Mouse (Mus musculus): ENCODE results near the gene Foxj1. TPM values are rescaled to one million over a fixed set of nuclear protein-coding genes. Genes with fewer than 3 reads are reported as not detected.

Gene Foxj1
- total and polyA plus RNA-seq, 2 experiments from 2014 or later: 12.1 to 37.5 TPM

DNA sequence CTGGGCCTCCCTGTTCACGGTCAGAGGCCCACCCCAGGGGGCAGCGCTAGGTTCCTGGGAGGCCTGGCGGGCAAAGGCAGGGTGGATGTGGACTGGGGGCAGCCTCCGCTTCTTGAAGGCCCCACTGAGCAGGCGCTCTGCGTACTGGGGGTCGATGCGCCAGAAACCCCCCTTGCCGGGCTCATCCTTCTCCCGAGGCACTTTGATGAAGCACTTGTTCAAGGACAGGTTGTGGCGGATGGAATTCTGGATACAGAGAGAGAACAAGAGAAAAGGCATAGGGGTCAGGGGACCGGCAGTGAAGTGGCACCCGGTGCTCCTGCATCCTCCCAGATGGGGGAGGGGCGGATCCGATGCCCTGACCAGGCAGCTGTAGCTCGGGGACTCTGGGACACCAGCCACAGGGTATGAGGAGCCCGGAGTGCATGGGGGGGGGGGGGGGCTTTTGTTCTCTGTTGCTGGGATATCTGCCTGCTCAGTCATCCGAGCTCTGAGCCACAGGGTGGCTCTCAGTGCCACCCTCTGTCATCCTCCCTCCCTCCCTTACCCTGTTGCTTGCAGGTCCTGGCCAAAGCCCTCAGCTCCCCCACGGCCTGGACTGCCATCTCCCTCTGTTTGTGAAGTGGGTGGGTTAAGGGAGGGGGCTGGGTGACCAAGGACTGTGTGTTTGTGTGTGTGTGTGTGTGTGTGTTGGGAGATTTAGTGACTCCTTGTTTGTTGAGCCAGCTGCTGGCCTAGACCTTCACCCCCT, 2.8 kb downstream of the Foxj1 start:
- Histone ChIP-seq H3K9ac (replicated peaks; ENCODE audit: low read length, poor library complexity, severe bottlenecking) (no peak overlapping the region), H3K27ac (ENCODE audit: low read depth, low read length) (peak overlapping the region; percentile 43; the same call in 1 of the 2 replicates), H3K36me3 (ENCODE audit: insufficient read depth, low read length) (no peaks in the 10 kb centered on the region), H3K27me3 (ENCODE audit: insufficient read depth, low read length) (peaks cover 14% of the 10 kb centered on the region), H3K4me2 (ENCODE audit: low read depth, low read length, poor library complexity, severe bottlenecking) (peak overlapping the region; percentile 22), H3K4me1 (ENCODE audit: insufficient read depth, low read length) (peaks cover 6% of the 10 kb centered on the region; the same call in 1 of the 2 replicates), H3K4me3 (ENCODE audit: low read depth, low read length) (no peak overlapping the region), H3K9me3 (ENCODE audit: low read length) (no peaks in the 10 kb centered on the region)
- DNase-seq (ENCODE audit: low spot score) (peak; percentile 65), ATAC-seq (ENCODE audit: low FRiP score) (0 out of 2 replicates have a peak, but pooled peaks have one; percentile 22)
- WGBS: 21% methylated on average over 18 of the region's 19 CpGs
- no peak for TF ChIP-seq CTCF (IDR thresholded peaks at IDR 0.05)

DNA sequence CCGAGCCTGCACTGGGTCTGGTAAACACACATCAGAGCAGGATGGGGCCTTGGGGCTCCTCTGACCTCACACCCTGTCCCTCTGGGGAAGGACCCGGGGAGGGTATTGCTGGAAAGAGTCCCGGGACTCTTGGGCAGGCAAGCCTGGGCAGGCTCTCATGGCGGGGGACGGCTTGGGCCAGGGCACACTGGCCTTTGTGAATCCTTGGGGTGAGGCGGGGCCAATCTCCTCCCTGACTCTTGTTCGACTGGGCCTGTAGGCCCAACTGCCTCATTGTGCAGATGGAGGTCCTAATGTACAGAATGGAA, 5.0 kb downstream of the Foxj1 start:
- TF ChIP-seq CTCF (IDR thresholded peaks at IDR 0.05): no peak
- Histone ChIP-seq H3K36me3 (ENCODE audit: insufficient read depth, low read length) (no peaks in the 10 kb centered on the region), H3K4me2 (ENCODE audit: low read depth, low read length, poor library complexity, severe bottlenecking) (no peak overlapping the region), H3K27me3 (ENCODE audit: insufficient read depth, low read length) (peaks cover 14% of the 10 kb centered on the region), H3K9me3 (ENCODE audit: low read length) (no peaks in the 10 kb centered on the region), H3K4me1 (ENCODE audit: insufficient read depth, low read length) (peaks cover 6% of the 10 kb centered on the region; the same call in 1 of the 2 replicates), H3K27ac (ENCODE audit: low read depth, low read length) (peak overlapping the region; percentile 59; the same call in 1 of the 2 replicates), H3K4me3 (ENCODE audit: low read depth, low read length) (no peak overlapping the region), H3K9ac (replicated peaks; ENCODE audit: low read length, poor library complexity, severe bottlenecking) (no peak overlapping the region)
- ATAC-seq (ENCODE audit: low FRiP score): no peak; the same call in 1 of the 2 replicates
- DNase-seq (ENCODE audit: low spot score): no peak
- WGBS: 61% methylated on average over 7 of the region's 7 CpGs

DNA sequence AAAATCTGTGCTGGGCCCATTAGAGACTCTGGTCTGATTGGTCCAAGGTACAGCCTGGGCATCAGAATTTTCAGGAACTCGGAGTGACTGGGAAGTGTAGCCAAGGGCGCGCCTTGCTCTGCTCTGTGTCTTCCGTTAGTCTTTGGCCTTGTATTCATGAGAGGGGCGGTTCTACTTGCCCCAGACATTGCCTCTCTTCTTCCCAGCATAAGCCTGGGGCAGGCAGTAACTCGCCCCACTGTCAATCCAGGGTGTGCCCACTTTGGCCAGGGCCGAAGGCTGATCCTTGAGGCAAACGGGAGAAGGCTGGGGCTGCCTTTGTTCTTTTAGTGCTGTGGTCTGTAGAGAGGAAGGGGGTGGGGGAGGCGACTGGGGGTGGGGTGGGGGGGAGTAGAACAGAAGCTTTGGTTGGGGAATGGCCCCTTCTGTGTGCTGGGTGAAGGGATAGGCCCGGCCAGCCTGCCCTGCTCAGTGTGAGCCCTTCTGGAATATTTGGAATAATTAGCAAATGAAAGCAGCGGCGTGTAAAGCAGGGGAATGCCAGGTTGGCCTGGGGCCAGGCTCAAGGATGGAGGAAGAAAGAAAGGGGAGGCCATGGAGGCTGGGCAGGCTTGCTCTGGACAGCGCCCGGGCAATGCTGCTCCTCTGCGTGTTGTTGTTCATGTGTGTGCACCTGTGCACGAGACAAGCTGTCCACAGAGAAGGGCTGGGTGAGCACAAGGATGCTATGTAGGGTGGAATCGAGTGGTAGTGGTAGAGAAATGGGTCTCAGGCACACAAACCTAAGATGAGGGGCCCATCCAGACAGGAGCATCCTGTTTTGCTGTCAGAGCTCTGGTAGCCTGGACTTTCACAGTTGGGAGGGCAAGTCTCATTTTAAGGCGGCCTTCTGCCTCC, 5.6 kb downstream of the Foxj1 start:
- DNase-seq (ENCODE audit: low spot score) (peak; percentile 77), ATAC-seq (ENCODE audit: low FRiP score) (peak; percentile 41)
- no peak overlapping the region for H3K4me3 ChIP-seq (ENCODE audit: low read depth, low read length)
- H3K4me2 ChIP-seq (ENCODE audit: low read depth, low read length, poor library complexity, severe bottlenecking): no peak overlapping the region
- peak overlapping the region; percentile 59 for H3K27ac ChIP-seq (ENCODE audit: low read depth, low read length)
- H3K9ac ChIP-seq (replicated peaks; ENCODE audit: low read length, poor library complexity, severe bottlenecking): no peak overlapping the region
- peaks cover 10% of the 10 kb centered on the region for H3K27me3 ChIP-seq (ENCODE audit: insufficient read depth, low read length)
- H3K36me3 ChIP-seq (ENCODE audit: insufficient read depth, low read length): no peaks in the 10 kb centered on the region
- TF ChIP-seq CTCF (IDR thresholded peaks at IDR 0.05): no peak
- 0 out of 2 replicates have a peak, but pooled peaks cover 4% of the 10 kb centered on the region for H3K4me1 ChIP-seq (ENCODE audit: insufficient read depth, low read length)
- H3K9me3 ChIP-seq (ENCODE audit: low read length): no peaks in the 10 kb centered on the region
- 35% methylated on average over 18 of the region's 18 CpGs for WGBS

DNA sequence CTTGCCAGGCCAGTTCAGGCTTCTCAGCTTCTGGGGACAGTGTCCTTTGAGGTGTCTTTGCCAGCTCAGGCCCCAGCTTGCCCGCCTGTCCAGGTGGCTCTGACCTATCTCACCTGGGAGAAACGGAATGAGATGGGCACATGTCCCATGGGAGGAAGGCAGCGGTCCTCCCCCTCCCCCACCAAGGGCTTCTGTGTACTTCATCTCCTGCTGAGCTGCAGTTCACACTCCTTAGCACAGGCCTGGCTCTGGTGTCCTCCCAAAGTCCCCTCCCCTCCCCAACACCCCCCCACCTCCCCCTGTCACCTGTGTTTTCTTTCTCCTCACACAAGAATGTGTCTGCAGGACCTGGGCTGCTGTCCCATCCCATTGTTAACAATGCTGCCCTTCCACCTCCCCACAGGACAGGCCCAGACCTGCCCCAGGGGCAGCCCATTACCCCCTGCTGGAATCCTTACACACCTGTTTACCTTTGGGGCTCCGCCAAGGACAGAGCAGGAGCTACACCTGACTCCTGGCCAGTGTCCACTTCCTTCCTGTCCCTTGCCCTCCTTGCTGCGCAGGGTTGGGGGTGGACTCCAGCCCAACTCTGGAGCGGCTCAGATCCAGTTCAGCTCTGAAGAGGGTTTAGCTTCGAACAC, 8.1 kb downstream of the Foxj1 start:
- TF ChIP-seq CTCF (IDR thresholded peaks at IDR 0.05): no peak
- WGBS: 75% methylated on average over 7 of the region's 7 CpGs
- no peak for ATAC-seq (ENCODE audit: low FRiP score)

DNA sequence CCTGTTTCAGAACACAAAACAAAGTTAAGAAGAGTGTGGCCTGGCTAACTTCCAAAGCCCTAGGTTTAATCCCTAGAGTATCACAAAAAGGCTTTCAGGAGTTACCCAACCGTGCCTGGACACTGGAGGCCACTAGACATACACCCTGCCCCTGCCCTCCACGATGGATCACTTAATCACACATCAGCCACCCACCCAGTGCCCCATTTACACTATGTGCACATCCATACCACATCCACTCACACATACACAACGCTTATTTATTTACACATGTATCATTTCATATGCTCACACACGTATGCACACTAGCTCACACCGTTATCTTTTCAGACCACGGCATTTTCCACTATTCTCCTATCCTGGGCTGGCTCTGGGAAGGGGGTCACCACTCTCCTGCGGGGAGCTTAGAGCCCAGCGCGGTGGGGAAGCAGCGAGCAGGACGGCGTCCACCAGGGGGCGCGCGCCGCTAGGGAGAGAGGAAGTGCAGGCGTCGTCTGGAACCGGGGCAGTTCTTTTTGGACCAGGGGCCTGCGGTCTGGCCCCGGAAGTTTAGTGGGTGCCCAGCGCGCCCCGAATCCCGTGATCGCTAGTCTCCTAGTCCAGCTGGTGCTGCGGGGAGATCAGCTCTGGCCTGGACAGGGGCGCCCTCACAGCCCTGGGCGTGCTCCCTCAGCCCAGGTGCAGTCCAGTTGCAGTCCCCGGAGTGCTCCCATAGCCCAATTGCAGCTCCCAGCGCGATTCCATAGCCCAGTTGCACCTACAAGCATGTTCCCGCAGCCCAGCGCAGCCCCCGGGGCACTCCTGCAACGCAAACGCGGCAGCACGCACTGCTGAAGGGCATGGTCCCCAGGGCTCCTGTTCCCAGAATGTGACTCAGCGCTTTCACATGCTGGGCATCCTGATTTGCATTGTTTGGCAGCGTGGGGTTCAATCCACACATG, 16.2 kb downstream of the Foxj1 start:
- Histone ChIP-seq H3K27ac (ENCODE audit: low read depth, low read length) (no peak overlapping the region), H3K4me3 (ENCODE audit: low read depth, low read length) (peak overlapping the region; percentile 29), H3K9me3 (ENCODE audit: low read length) (no peaks in the 10 kb centered on the region), H3K9ac (replicated peaks; ENCODE audit: low read length, poor library complexity, severe bottlenecking) (no peak overlapping the region; the same call in 1 of the 2 replicates), H3K36me3 (ENCODE audit: insufficient read depth, low read length) (no peaks in the 10 kb centered on the region), H3K27me3 (ENCODE audit: insufficient read depth, low read length) (no peaks in the 10 kb centered on the region), H3K4me2 (ENCODE audit: low read depth, low read length, poor library complexity, severe bottlenecking) (peak overlapping the region; percentile 68), H3K4me1 (ENCODE audit: insufficient read depth, low read length) (no peaks in the 10 kb centered on the region)
- DNase-seq (ENCODE audit: low spot score): peak; percentile 71
- WGBS: 1% methylated on average over 40 of the region's 41 CpGs
- ATAC-seq (ENCODE audit: low FRiP score): peak; percentile 72
- peak; percentile 96 for TF ChIP-seq CTCF (IDR thresholded peaks at IDR 0.05)

More for the DNA sequence above, 8.1 kb downstream of the Foxj1 start:
- Histone ChIP-seq H3K36me3 (ENCODE audit: insufficient read depth, low read length) (no peaks in the 10 kb centered on the region), H3K27ac (ENCODE audit: low read depth, low read length) (no peak overlapping the region), H3K9me3 (ENCODE audit: low read length) (no peaks in the 10 kb centered on the region), H3K27me3 (ENCODE audit: insufficient read depth, low read length) (no peaks in the 10 kb centered on the region), H3K4me2 (ENCODE audit: low read depth, low read length, poor library complexity, severe bottlenecking) (no peak overlapping the region), H3K4me1 (ENCODE audit: insufficient read depth, low read length) (no peaks in the 10 kb centered on the region), H3K9ac (replicated peaks; ENCODE audit: low read length, poor library complexity, severe bottlenecking) (no peak overlapping the region), H3K4me3 (ENCODE audit: low read depth, low read length) (no peak overlapping the region)
- no peak for DNase-seq (ENCODE audit: low spot score)

Measured in midbrain, postnatal 0 days (tissue).